Mouse (Mus musculus): Measurements from ENCODE around the gene Slc36a1.

Slc36a1 gene

GRCm38 (mm10) chr11:55209626-55210353 lies 5.6 kb downstream of the Slc36a1 start:
- DNase-seq, result no peak

GRCm38 (mm10) chr11:55213518-55213917 lies 9.4 kb downstream of the Slc36a1 start:
- no peak for DNase-seq

GRCm38 (mm10) chr11:55214161-55214560 lies 10.0 kb downstream of the Slc36a1 start:
- no peak for DNase-seq

- DNase-seq, result no peak
Observed at GRCm38 (mm10) chr11:55214978-55215377, 10.8 kb downstream of the Slc36a1 start.

GRCm38 (mm10) chr11:55216061-55216460 lies 11.9 kb downstream of the Slc36a1 start:
- DNase-seq, result peak; percentile 52

GRCm38 (mm10) chr11:55216830-55217229 lies 12.7 kb downstream of the Slc36a1 start:
- no peak for DNase-seq

GRCm38 (mm10) chr11:55217418-55217817 lies 13.3 kb downstream of the Slc36a1 start:
- peak; percentile 40 for DNase-seq

- no peak for DNase-seq
Observed at GRCm38 (mm10) chr11:55217880-55218279, 13.7 kb downstream of the Slc36a1 start.

GRCm38 (mm10) chr11:55218473-55218872 lies 14.3 kb downstream of the Slc36a1 start:
- no peak for DNase-seq

- no peak for DNase-seq
Observed at GRCm38 (mm10) chr11:55221306-55221705, 17.2 kb downstream of the Slc36a1 start.

GRCm38 (mm10) chr11:55231034-55231433 lies 26.9 kb downstream of the Slc36a1 start:
- no peak for DNase-seq

GRCm38 (mm10) chr11:55234288-55234687 lies 30.1 kb downstream of the Slc36a1 start:
- DNase-seq, result no peak

- no peak for DNase-seq
Observed at GRCm38 (mm10) chr11:55234791-55235190, 30.6 kb downstream of the Slc36a1 start.

GRCm38 (mm10) chr11:55236815-55237214 lies 32.7 kb downstream of the Slc36a1 start:
- no peak for DNase-seq

- DNase-seq, result no peak
Observed at GRCm38 (mm10) chr11:55239496-55239895, 35.3 kb downstream of the Slc36a1 start.

GRCm38 (mm10) chr11:55240556-55240955 lies 36.4 kb downstream of the Slc36a1 start:
- peak; percentile 78 for DNase-seq

GRCm38 (mm10) chr11:55250527-55250926 lies 46.4 kb downstream of the Slc36a1 start:
- no peak for DNase-seq

GRCm38 (mm10) chr11:55253391-55253790 lies 49.2 kb downstream of the Slc36a1 start:
- peak; percentile 56 for DNase-seq

GRCm38 (mm10) chr11:55261105-55261504 lies 57.0 kb downstream of the Slc36a1 start:
- DNase-seq, result no peak

GRCm38 (mm10) chr11:55262000-55262399 lies 57.9 kb downstream of the Slc36a1 start:
- no peak for DNase-seq

GRCm38 (mm10) chr11:55264318-55264717 lies 60.2 kb downstream of the Slc36a1 start:
- DNase-seq, result no peak

- no peak for DNase-seq
Observed at GRCm38 (mm10) chr11:55265647-55266046, 61.5 kb downstream of the Slc36a1 start.

- DNase-seq, result no peak
Observed at GRCm38 (mm10) chr11:55268580-55268979, 64.4 kb downstream of the Slc36a1 start.

- DNase-seq, result no peak
Observed at GRCm38 (mm10) chr11:55274756-55275155, 70.6 kb downstream of the Slc36a1 start.

Data from kidney, postnatal 10 days (tissue).